Comparison of ENCODE assay signal across 24 mouse cellular contexts in the genomic region with DNA sequence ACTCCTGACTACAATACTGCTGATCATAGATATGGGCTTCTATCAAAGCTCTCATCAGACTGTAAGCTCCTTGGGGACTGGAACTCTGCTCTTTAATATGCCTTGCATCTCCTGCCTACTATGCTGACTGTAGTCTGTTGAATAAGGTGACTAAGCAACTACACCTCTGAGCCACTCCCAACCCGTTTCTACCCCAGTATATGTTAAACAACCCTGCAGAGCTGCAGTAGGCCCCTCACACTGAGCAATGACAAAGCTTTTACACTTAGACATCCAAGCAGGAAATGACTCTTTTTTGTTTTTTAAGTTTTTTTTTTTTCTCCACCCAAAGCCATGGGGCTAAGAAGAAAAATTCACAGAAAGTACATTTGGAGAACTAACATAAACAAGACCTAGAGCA. TPM values are rescaled to one million over a fixed set of nuclear protein-coding genes. Genes with fewer than 3 reads are reported as not detected.
DNase-seq lines count a peak whose midpoint lies in the region; ATAC-seq lines count a peak whose summit lies in the region.
"Had no signal": no experiment of that assay in that cellular context is flagged by ENCODE, and none has a peak within 500 bp of the region (broad histone marks: within the 10 kb centered on the region; RNA-seq: fewer than 3 reads in every experiment).

No protein-coding gene starts in this region.

- H3K4me3 ChIP-seq in heart, embryonic 10.5 days, result no peak overlapping the region
- H3K4me3 ChIP-seq: embryonic facial prominence, embryonic 10.5 days; embryonic facial prominence, embryonic 12.5 days; forebrain, embryonic 13.5 days; forebrain, embryonic 15.5 days had no signal

- peak; percentile 2 for DNase-seq in thymus, postnatal 0 days (ENCODE audit: low spot score)
- no peak for DNase-seq in thymus, adult 18-20 months
- DNase-seq in ES-CJ7 (ENCODE audit: low read depth, low spot score) (peak; percentile 33), R1 (ENCODE audit: low read depth, low spot score) (peak; percentile 64)
- no peak for DNase-seq in urinary bladder, postnatal 25 days (ENCODE audit: low spot score)
- no peak for DNase-seq in frontal cortex, postnatal 10 days (ENCODE audit: low spot score in 2 of 2)
- DNase-seq in heart, embryonic 10.5 days (ENCODE audit: low spot score), result no peak
- DNase-seq: adrenal gland, adult 2 months; adrenal gland, postnatal 14 days; adrenal gland, postnatal 36 days; B cell, adult 2 months; cerebellum, adult 11-12 months; cerebellum, adult 2 months; cerebellum, adult 9-10 months; cerebellum, postnatal 10 days; cerebellum, postnatal 25 days; forebrain, postnatal 0 days had no signal

- WGBS in heart, embryonic 10.5 days, result 45% methylated on average over 1 of the region's 1 CpGs

- H3K9me3 ChIP-seq in heart, embryonic 10.5 days, result no peaks in the 10 kb centered on the region
- H3K9me3 ChIP-seq: embryonic facial prominence, embryonic 10.5 days; embryonic facial prominence, embryonic 12.5 days; forebrain, embryonic 13.5 days; forebrain, embryonic 15.5 days had no signal

- peak; percentile 56 to 62 for ATAC-seq in hematopoietic stem cell, adult 5-6 weeks (replicated peaks in 1 of 2; ENCODE audit: insufficient read depth in 1 of 2, low FRiP score in 2 of 2, low TSS enrichment in 1 of 2, low read depth in 1 of 2, poor library complexity in 2 of 2, severe bottlenecking in 2 of 2)
- ATAC-seq: CD4-positive, CD25-positive, alpha-beta regulatory T cell, adult 4 months; forebrain, embryonic 13.5 days; forebrain, embryonic 15.5 days; forebrain, postnatal 0 days had no signal

- H3K27ac ChIP-seq in heart, embryonic 10.5 days, result no peak overlapping the region
- H3K27ac ChIP-seq: embryonic facial prominence, embryonic 10.5 days; embryonic facial prominence, embryonic 12.5 days; forebrain, embryonic 13.5 days; forebrain, embryonic 15.5 days had no signal

- no peaks in the 10 kb centered on the region for H3K36me3 ChIP-seq in heart, embryonic 10.5 days
- H3K36me3 ChIP-seq: embryonic facial prominence, embryonic 10.5 days; embryonic facial prominence, embryonic 12.5 days; forebrain, embryonic 15.5 days had no signal

- no peaks in the 10 kb centered on the region for H3K4me1 ChIP-seq in heart, embryonic 10.5 days
- H3K4me1 ChIP-seq: embryonic facial prominence, embryonic 10.5 days; embryonic facial prominence, embryonic 12.5 days; forebrain, embryonic 13.5 days; forebrain, embryonic 15.5 days had no signal

- H3K27me3 ChIP-seq in heart, embryonic 10.5 days (ENCODE audit: insufficient read depth, poor library complexity, severe bottlenecking), result no peaks in the 10 kb centered on the region
- H3K27me3 ChIP-seq: CH12.LX; embryonic facial prominence, embryonic 12.5 days; forebrain, embryonic 13.5 days; forebrain, embryonic 15.5 days had no signal

RNA-seq across cellular contexts. Expression of a gene that starts 40.2 kb away (rescaled TPM):
- polyA plus RNA-seq in thymus, postnatal 0 days (2015; fragmentation: Nextera tagmentation; extraction: Ambion mirVana), result 15.9 and 25.4 TPM in 2 replicates
- 18.8 and 29.5 TPM in 2 replicates for total RNA-seq in hematopoietic stem cell, adult 5-6 weeks (2017)
- 33.2 and 39.2 TPM in 2 replicates for polyA plus RNA-seq in heart, embryonic 10.5 days (2016; fragmentation: Nextera tagmentation; extraction: Ambion mirVana)

Comparison
In these comparisons a context has a peak if more than half of its experiments do, and no peak if none do; other contexts are left out.
1. DNase-seq: peak in thymus, postnatal 0 days (single experiment), ES-CJ7 (single experiment) and R1 (single experiment); none in thymus, adult 18-20 months (0 of 2), urinary bladder, postnatal 25 days (single experiment), frontal cortex, postnatal 10 days (0 of 2) and heart, embryonic 10.5 days (single experiment).